Mouse (Mus musculus) kidney, embryonic 14.5 days (tissue): Measurements from ENCODE around the gene Hebp2. TPM values are rescaled to one million over a fixed set of nuclear protein-coding genes. Genes with fewer than 3 reads are reported as not detected.

Experiments
- ATAC-seq: fragments of 200-750 bp; cut with Nextera tagmentation; 2 replicates; pipeline ENCODE4 v1.8.0; 2017; ENCODE audit warnings: moderate number of reproducible peaks, mild to moderate bottlenecking, moderate TSS enrichment, moderate library complexity; ENCODE audit not compliant: low FRiP score, low TSS enrichment
- H3K27ac ChIP-seq: fragments of 300-500 bp; sonication (generic); 2 replicates; pipeline ENCODE4 v1.5.1; 2014; ENCODE audit warnings: low read depth, mild to moderate bottlenecking, low read length, moderate library complexity, mixed read lengths
- H3K27me3 ChIP-seq: fragments of 300-500 bp; sonication (generic); 2 replicates; pipeline ENCODE4 v1.6.1; 2014; ENCODE audit warnings: mild to moderate bottlenecking, low read length; ENCODE audit not compliant: control insufficient read depth, insufficient read depth
- H3K36me3 ChIP-seq: fragments of 300-500 bp; sonication (generic); 2 replicates; pipeline ENCODE4 v1.6.1; 2014; ENCODE audit warnings: low read length, mixed read lengths; ENCODE audit not compliant: control insufficient read depth, insufficient read depth
- H3K4me1 ChIP-seq: fragments of 300-500 bp; sonication (generic); 2 replicates; pipeline ENCODE4 v1.6.1; 2014; ENCODE audit warnings: low read length, mixed read lengths; ENCODE audit not compliant: control insufficient read depth, insufficient read depth
- H3K4me2 ChIP-seq: fragments of 300-500 bp; sonication (generic); replicated peaks from 2 replicates; pipeline ENCODE4 v1.6.1; 2014; ENCODE audit warnings: low read depth, mild to moderate bottlenecking, low read length
- H3K4me3 ChIP-seq: fragments of 300-500 bp; sonication (generic); 2 replicates; pipeline ENCODE4 v1.5.1; 2014; ENCODE audit warnings: mild to moderate bottlenecking, low read length
- H3K9ac ChIP-seq: fragments of 300-500 bp; sonication (generic); 2 replicates; pipeline ENCODE4 v1.6.1; 2014; ENCODE audit warnings: low read depth, mild to moderate bottlenecking, low read length, moderate library complexity
- H3K9me3 ChIP-seq: fragments of 300-500 bp; sonication (generic); 2 replicates; pipeline ENCODE4 v1.6.1; 2016; ENCODE audit warnings: low read length; ENCODE audit not compliant: control insufficient read depth
- WGBS: fragments of 180-500 bp; shearing (Covaris S2); extraction: QIAGEN DNeasy Blood & Tissue Kit; methylation state at CpG from one replicate; pipeline ENCODE4 v1.1.7; 2014; 5-methylcytosine and 5-hydroxymethylcytosine counted together
- polyA plus RNA-seq: library from polyadenylated mRNA; unstranded; fragments of >200 nt; fragmentation: Nextera tagmentation; extraction: Ambion mirVana; gene quantifications from 2 replicates; pipeline ENCODE4 v1.2.1, GENCODE M21; 2014

Gene Hebp2
- polyA plus RNA-seq, 1 experiment from 2014 or later: 12.3 TPM

- ATAC-seq: no peak; the same call in 1 of the 2 replicates
- H3K36me3 ChIP-seq: no peaks in the 10 kb centered on the region
- no peaks in the 10 kb centered on the region for H3K9me3 ChIP-seq
- 6% methylated on average over 13 of the region's 13 CpGs for WGBS
- no peaks in the 10 kb centered on the region for H3K4me1 ChIP-seq
- peak overlapping the region; percentile 85 for H3K4me2 ChIP-seq
- peak overlapping the region; percentile 55; the same call in 1 of the 2 replicates for H3K9ac ChIP-seq
- no peak overlapping the region for H3K27ac ChIP-seq
- no peaks in the 10 kb centered on the region for H3K27me3 ChIP-seq
- H3K4me3 ChIP-seq: peak overlapping the region; percentile 58
Observed at GRCm38 (mm10) chr10:18545309-18545708, 567 bp downstream of the Hebp2 start.

DNA sequence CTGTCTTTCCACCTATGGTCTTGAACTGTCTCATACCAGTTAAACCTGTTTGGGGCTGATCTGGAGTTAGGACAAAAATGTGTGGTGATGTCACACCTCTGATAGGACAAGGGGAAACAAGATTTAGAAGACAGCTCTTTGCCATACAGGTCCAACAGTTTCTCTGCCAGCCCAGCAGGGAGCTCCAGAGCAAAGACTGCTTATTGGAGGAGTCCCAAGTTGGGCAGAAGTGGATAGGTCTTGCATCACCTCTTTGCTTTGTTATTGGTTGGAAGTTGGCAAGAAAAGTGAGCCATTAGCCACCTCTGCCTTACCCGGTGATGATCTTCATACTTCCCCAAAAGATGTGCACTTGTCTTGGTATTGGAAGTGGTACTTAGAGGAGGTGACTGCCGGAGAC is 9.0 kb downstream of the Hebp2 start:
- H3K27ac ChIP-seq: no peak overlapping the region
- H3K4me2 ChIP-seq: no peak overlapping the region
- H3K9ac ChIP-seq: no peak overlapping the region
- 96% methylated on average over 2 of the region's 2 CpGs for WGBS
- H3K27me3 ChIP-seq: no peaks in the 10 kb centered on the region
- H3K9me3 ChIP-seq: no peaks in the 10 kb centered on the region
- H3K4me1 ChIP-seq: no peaks in the 10 kb centered on the region
- H3K4me3 ChIP-seq: no peak overlapping the region
- H3K36me3 ChIP-seq: peaks cover 4% of the 10 kb centered on the region; the same call in 1 of the 2 replicates
- ATAC-seq: no peak

DNA sequence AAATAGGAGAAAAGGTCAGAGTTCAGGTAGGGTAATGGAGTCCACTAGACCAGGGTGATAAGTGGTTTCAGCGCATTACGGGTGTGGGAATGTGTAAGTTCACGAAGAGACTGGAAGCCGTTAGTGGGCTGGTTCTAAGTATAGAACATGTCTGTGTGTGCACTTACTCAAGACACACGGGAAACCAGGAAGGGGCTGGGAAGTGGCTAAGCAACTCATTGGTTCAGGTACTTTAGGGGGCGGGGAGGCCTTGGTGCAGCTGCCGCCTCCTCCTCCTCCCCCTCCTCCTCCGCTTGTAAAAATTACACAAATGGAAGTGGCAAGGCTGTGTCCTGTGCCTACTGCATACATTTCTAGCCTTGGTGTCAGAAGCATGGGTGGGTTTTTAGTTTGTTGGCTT is 13.6 kb downstream of the Hebp2 start:
- no peaks in the 10 kb centered on the region for H3K4me1 ChIP-seq

GRCm38 (mm10) chr10:18530161-18530560 is 15.7 kb downstream of the Hebp2 start:
- H3K36me3 ChIP-seq: peaks cover 15% of the 10 kb centered on the region
- H3K27ac ChIP-seq: no peak overlapping the region
- no peak for ATAC-seq
- H3K4me3 ChIP-seq: no peak overlapping the region
- no peak overlapping the region for H3K9ac ChIP-seq
- H3K4me1 ChIP-seq: peaks cover 6% of the 10 kb centered on the region; the same call in 1 of the 2 replicates
- H3K27me3 ChIP-seq: no peaks in the 10 kb centered on the region
- H3K9me3 ChIP-seq: no peaks in the 10 kb centered on the region
- 94% methylated on average over 4 of the region's 4 CpGs for WGBS
- no peak overlapping the region for H3K4me2 ChIP-seq

More for the DNA sequence above, 13.6 kb downstream of the Hebp2 start:
- 71% methylated on average over 8 of the region's 8 CpGs for WGBS
- ATAC-seq: no peak
- no peaks in the 10 kb centered on the region for H3K9me3 ChIP-seq
- peaks cover 12% of the 10 kb centered on the region for H3K36me3 ChIP-seq
- no peaks in the 10 kb centered on the region for H3K27me3 ChIP-seq
- H3K27ac ChIP-seq: no peak overlapping the region
- H3K4me3 ChIP-seq: no peak overlapping the region
- no peak overlapping the region for H3K9ac ChIP-seq
- H3K4me2 ChIP-seq: no peak overlapping the region

DNA sequence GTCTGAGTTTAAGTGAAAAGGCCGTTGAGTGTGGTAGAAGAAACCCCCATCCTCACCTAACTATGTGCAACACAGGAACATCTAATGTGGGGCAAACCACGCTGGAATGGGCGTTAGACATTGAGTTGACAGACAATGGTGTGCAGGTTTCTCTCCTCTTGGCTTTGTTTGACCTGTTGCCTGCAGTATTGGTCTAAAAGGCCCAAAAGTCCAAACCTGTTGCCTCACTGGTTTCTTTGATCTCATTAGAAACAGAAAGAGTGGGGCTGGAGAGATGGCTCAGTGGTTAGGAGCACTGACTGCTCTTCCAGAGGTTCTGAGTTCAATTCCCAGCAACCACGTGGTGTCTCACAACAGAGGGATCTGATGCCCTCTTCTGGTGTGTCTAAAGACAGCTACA is 16.7 kb downstream of the Hebp2 start:
- H3K27ac ChIP-seq: no peak overlapping the region
- H3K27me3 ChIP-seq: no peaks in the 10 kb centered on the region
- no peak overlapping the region for H3K4me2 ChIP-seq
- H3K9me3 ChIP-seq: no peaks in the 10 kb centered on the region
- 85% methylated on average over 4 of the region's 4 CpGs for WGBS
- ATAC-seq: no peak
- peaks cover 6% of the 10 kb centered on the region; the same call in 1 of the 2 replicates for H3K4me1 ChIP-seq
- H3K4me3 ChIP-seq: no peak overlapping the region
- peaks cover 16% of the 10 kb centered on the region for H3K36me3 ChIP-seq
- H3K9ac ChIP-seq: no peak overlapping the region

DNA sequence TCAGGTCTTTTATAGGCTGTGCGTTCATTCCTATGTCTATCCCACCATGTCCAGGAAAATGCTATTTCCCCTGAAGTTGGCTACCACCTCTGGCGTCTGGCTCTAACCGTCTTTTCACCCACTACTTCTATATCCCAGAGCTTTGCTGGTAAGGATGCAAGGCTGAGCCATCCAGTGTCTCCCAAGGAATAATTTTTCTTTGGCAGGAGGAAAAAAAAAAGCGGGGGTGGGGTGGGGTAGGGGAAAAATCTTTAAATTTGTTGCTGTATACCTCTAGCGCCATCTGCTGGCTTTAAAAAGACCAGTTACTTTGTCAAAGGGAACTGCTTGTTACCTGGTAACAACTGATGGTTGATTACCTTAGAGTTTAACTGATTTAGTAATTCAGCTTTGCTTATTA is 17.4 kb downstream of the Hebp2 start:
- no peak for ATAC-seq
- Histone ChIP-seq H3K27ac (no peak overlapping the region), H3K27me3 (no peaks in the 10 kb centered on the region), H3K9me3 (no peaks in the 10 kb centered on the region), H3K36me3 (peaks cover 22% of the 10 kb centered on the region), H3K4me3 (no peak overlapping the region), H3K4me2 (no peak overlapping the region), H3K9ac (no peak overlapping the region), H3K4me1 (peaks cover 6% of the 10 kb centered on the region; the same call in 1 of the 2 replicates)
- 52% methylated on average over 5 of the region's 5 CpGs for WGBS

GRCm38 (mm10) chr10:18527766-18528165 is 18.1 kb downstream of the Hebp2 start:
- H3K27ac ChIP-seq: no peak overlapping the region
- H3K4me2 ChIP-seq: no peak overlapping the region
- peaks cover 6% of the 10 kb centered on the region; the same call in 1 of the 2 replicates for H3K4me1 ChIP-seq
- no peak overlapping the region for H3K4me3 ChIP-seq
- ATAC-seq: no peak
- H3K36me3 ChIP-seq: peaks cover 22% of the 10 kb centered on the region
- no peaks in the 10 kb centered on the region for H3K9me3 ChIP-seq
- no peaks in the 10 kb centered on the region for H3K27me3 ChIP-seq
- no peak overlapping the region for H3K9ac ChIP-seq
- 71% methylated on average over 7 of the region's 7 CpGs for WGBS

GRCm38 (mm10) chr10:18526851-18527675 is 18.8 kb downstream of the Hebp2 start:
- Histone ChIP-seq H3K27ac (no peak overlapping the region), H3K4me1 (peaks cover 6% of the 10 kb centered on the region; the same call in 1 of the 2 replicates)
- 58% methylated on average over 20 of the region's 20 CpGs for WGBS

GRCm38 (mm10) chr10:18526184-18526850 is 19.6 kb downstream of the Hebp2 start:
- peak; percentile 56; the same call in 1 of the 2 replicates for ATAC-seq
- WGBS: 63% methylated on average over 22 of the region's 22 CpGs
- H3K4me1 ChIP-seq: peaks cover 6% of the 10 kb centered on the region; the same call in 1 of the 2 replicates
- no peaks in the 10 kb centered on the region for H3K9me3 ChIP-seq
- no peak overlapping the region for H3K27ac ChIP-seq
- no peaks in the 10 kb centered on the region for H3K27me3 ChIP-seq
- H3K9ac ChIP-seq: no peak overlapping the region
- H3K36me3 ChIP-seq: peaks cover 14% of the 10 kb centered on the region
- H3K4me2 ChIP-seq: no peak overlapping the region
- H3K4me3 ChIP-seq: no peak overlapping the region

More at GRCm38 (mm10) chr10:18526851-18527675, 18.8 kb downstream of the Hebp2 start:
- Histone ChIP-seq H3K36me3 (peaks cover 21% of the 10 kb centered on the region), H3K4me2 (no peak overlapping the region), H3K9me3 (no peaks in the 10 kb centered on the region), H3K9ac (no peak overlapping the region), H3K4me3 (no peak overlapping the region), H3K27me3 (no peaks in the 10 kb centered on the region)
- ATAC-seq: 0 out of 2 replicates have a peak, but pooled peaks have one; percentile 3
